Mouse (Mus musculus) liver, embryonic 13.5 days (tissue): Measurements from ENCODE around the gene Pgm3. TPM values are rescaled to one million over a fixed set of nuclear protein-coding genes. Genes with fewer than 3 reads are reported as not detected.

ENCODE experiments used
- ATAC-seq: fragments of 200-750 bp; cut with Nextera tagmentation; 2 replicates; pipeline ENCODE4 v1.8.0; 2017; ENCODE audit warnings: low read depth, mild to moderate bottlenecking, moderate number of reproducible peaks, moderate library complexity
- DNase-seq: peaks from one replicate; pipeline ENCODE4 v3.0.0; 2022
- H3K27ac ChIP-seq: fragments of 300-500 bp; sonication (generic); 2 replicates; pipeline ENCODE4 v1.5.1; 2015; ENCODE audit warnings: moderate library complexity, mild to moderate bottlenecking, inconsistent platforms
- H3K27me3 ChIP-seq: fragments of 300-500 bp; sonication (generic); 2 replicates; pipeline ENCODE4 v1.6.1; 2015; ENCODE audit warnings: mild to moderate bottlenecking, inconsistent platforms
- H3K36me3 ChIP-seq: fragments of 300-500 bp; sonication (generic); 2 replicates; pipeline ENCODE4 v1.6.1; 2015; ENCODE audit warnings: mild to moderate bottlenecking, inconsistent platforms
- H3K4me1 ChIP-seq: fragments of 300-500 bp; sonication (generic); replicated peaks from 2 replicates; pipeline ENCODE4 v1.6.1; 2015; ENCODE audit warnings: inconsistent platforms
- H3K4me2 ChIP-seq: fragments of 300-500 bp; sonication (generic); 2 replicates; pipeline ENCODE4 v1.6.1; 2015; ENCODE audit warnings: inconsistent platforms, mild to moderate bottlenecking, moderate library complexity
- H3K4me3 ChIP-seq: fragments of 300-500 bp; sonication (generic); replicated peaks from 2 replicates; pipeline ENCODE4 v1.5.1; 2015; ENCODE audit warnings: mild to moderate bottlenecking, inconsistent platforms
- H3K9ac ChIP-seq: fragments of 300-500 bp; sonication (generic); 2 replicates; pipeline ENCODE4 v1.6.1; 2015; ENCODE audit warnings: mild to moderate bottlenecking, inconsistent platforms
- H3K9me3 ChIP-seq: fragments of 300-500 bp; sonication (generic); replicated peaks from 2 replicates; pipeline ENCODE4 v1.6.1; 2016; ENCODE audit warnings: inconsistent platforms
- WGBS: fragments of 180-500 bp; shearing (Covaris S2); methylation state at CpG from one replicate; pipeline ENCODE4 v1.1.7; 2015; ENCODE audit not compliant: insufficient replicate concordance; 5-methylcytosine and 5-hydroxymethylcytosine counted together
- polyA plus RNA-seq: library from polyadenylated mRNA; unstranded; fragments of >200 nt; fragmentation: Nextera tagmentation; extraction: Ambion mirVana; gene quantifications from 2 replicates; pipeline ENCODE4 v1.2.1, GENCODE M21; 2015

The Pgm3 gene
- polyA plus RNA-seq, 1 experiment from 2014 or later = 17.0 TPM

DNA sequence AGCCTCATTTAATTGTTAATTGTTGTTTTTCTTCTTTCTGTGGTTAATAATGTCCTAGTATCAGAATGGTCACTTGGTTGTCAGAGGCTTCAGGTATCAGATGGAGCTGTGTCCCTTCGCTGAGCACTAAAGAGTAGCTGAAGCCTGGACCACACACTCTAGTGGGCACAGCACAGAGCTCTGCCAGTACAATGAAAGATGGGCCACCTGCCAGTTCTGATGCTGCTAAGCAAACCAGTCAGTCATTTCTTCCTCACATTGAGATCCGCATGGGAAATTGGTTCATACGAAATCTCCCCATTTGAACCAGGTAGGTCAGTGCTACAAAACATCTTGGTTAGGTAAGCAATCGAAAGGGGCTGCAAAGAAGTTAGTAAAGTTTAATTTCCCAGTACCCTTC, 17.0 kb downstream of the Pgm3 start:
- no peaks in the 10 kb centered on the region for H3K4me1 ChIP-seq
- no peaks in the 10 kb centered on the region for H3K9me3 ChIP-seq
- ATAC-seq (no peak), DNase-seq (no peak)
- no peak overlapping the region for H3K9ac ChIP-seq
- H3K27ac ChIP-seq = no peak overlapping the region
- WGBS = 79% methylated on average over 4 of the region's 4 CpGs
- peaks cover 48% of the 10 kb centered on the region for H3K36me3 ChIP-seq
- no peak overlapping the region for H3K4me2 ChIP-seq
- H3K4me3 ChIP-seq = no peak overlapping the region
- no peaks in the 10 kb centered on the region for H3K27me3 ChIP-seq

DNA sequence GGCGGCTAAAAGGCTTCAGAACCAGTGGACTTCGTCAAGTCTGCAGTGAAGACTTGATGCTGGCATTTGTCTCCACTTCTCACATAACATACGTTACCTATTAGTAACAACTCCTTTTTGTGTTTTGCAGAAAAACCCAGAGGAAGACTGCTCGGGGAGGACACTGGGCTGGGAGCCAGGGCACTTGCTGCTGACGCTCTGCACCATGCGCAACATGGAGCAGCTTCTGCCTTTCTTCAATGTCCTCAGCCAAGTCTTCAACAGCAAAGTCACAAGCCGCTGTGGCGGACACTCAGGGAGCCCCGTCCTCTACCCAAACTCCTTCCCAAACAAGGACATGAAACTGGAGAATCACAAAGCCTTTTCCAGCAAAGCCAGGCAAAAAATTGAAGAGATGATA, 17.8 kb downstream of the Pgm3 start:
- Histone ChIP-seq H3K9ac (no peak overlapping the region), H3K27ac (no peak overlapping the region), H3K4me2 (no peak overlapping the region), H3K4me3 (no peak overlapping the region), H3K4me1 (no peaks in the 10 kb centered on the region), H3K9me3 (no peaks in the 10 kb centered on the region), H3K27me3 (no peaks in the 10 kb centered on the region), H3K36me3 (peaks cover 46% of the 10 kb centered on the region)
- ATAC-seq (no peak), DNase-seq (no peak)
- 81% methylated on average over 9 of the region's 9 CpGs for WGBS

DNA sequence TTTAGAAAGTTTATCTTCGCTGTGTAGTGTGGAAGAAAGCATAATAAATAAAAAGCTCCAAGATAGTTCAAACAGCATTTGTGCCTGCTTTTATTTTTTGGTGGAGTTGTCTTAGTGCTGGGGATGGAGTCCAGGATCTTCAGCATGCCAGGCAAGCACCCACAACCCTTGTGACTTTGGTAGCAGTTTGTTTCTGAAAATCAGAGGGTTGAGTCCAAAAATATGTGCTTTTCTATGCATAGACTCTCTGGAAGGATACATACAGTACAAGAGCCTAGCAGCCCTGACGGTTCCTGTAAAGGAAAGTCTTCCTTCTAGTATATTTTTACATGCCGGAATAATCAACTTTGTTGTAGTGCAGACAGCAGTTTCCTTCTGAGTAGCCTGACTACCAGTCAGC, 20.9 kb downstream of the Pgm3 start:
- Histone ChIP-seq H3K27ac (no peak overlapping the region), H3K9me3 (no peaks in the 10 kb centered on the region), H3K36me3 (peaks cover 42% of the 10 kb centered on the region), H3K27me3 (no peaks in the 10 kb centered on the region), H3K4me1 (no peaks in the 10 kb centered on the region), H3K9ac (no peak overlapping the region), H3K4me3 (no peak overlapping the region), H3K4me2 (no peak overlapping the region)
- DNase-seq (no peak), ATAC-seq (no peak)
- WGBS = 76% methylated on average over 3 of the region's 3 CpGs

DNA sequence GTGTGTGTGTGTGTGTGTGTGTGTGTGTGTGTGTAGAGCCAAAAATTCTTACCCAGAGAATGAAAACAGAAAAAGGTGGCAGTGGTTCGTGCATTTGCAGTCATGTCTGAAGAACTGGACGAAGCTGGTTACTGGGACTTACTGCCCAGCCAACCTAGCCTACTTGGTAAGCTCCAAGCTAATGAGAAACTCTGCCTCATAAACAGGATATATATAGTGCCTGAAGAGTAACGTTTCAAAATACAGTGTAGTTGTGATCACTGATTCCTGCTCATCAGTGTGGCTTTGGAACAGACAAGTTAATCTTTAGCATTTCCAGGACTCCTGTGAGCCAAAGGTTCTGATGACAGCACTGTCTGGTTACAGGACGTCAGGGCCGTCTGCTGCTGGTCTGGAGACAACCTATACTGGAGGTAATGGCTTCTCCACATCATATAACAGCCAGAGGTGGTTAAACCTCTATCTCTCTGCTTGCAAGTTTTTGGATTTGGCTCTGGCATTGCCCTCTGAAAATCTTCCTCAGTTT, 21.9 kb downstream of the Pgm3 start:
- DNase-seq (no peak), ATAC-seq (peak; percentile 12; the same call in 1 of the 2 replicates)
- WGBS = 66% methylated on average over 5 of the region's 5 CpGs
- H3K27ac ChIP-seq = no peak overlapping the region
- no peak overlapping the region for H3K4me3 ChIP-seq
- no peaks in the 10 kb centered on the region for H3K27me3 ChIP-seq
- H3K4me2 ChIP-seq = no peak overlapping the region
- peaks cover 41% of the 10 kb centered on the region for H3K36me3 ChIP-seq
- H3K9me3 ChIP-seq = no peaks in the 10 kb centered on the region
- H3K9ac ChIP-seq = no peak overlapping the region
- H3K4me1 ChIP-seq = no peaks in the 10 kb centered on the region

DNA sequence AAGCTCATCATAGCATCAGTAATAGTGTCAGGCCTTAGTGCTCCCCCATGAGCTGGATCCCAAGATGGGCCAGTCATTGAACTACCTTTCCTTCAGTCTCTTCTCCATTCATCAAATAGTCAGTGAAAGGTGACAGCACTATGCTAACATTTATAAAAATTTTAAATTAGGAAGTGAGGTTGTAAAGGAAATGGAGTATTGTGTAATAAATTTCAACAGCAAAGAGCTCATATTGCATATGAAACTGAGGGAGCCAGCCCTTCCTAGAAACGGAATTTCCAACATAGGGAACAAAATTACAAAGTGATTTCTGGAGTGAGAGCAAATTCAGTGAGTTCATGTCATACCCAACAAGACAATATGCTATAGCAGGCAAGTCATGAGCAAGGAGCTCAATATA, 27.1 kb downstream of the Pgm3 start:
- no peak overlapping the region for H3K4me3 ChIP-seq
- H3K4me1 ChIP-seq = no peaks in the 10 kb centered on the region
- H3K9me3 ChIP-seq = no peaks in the 10 kb centered on the region
- ATAC-seq (no peak), DNase-seq (no peak)
- H3K9ac ChIP-seq = no peak overlapping the region
- 45% methylated on average over 1 of the region's 1 CpGs for WGBS
- H3K27ac ChIP-seq = no peak overlapping the region
- no peaks in the 10 kb centered on the region for H3K27me3 ChIP-seq
- no peak overlapping the region for H3K4me2 ChIP-seq
- H3K36me3 ChIP-seq = peaks cover 33% of the 10 kb centered on the region

DNA sequence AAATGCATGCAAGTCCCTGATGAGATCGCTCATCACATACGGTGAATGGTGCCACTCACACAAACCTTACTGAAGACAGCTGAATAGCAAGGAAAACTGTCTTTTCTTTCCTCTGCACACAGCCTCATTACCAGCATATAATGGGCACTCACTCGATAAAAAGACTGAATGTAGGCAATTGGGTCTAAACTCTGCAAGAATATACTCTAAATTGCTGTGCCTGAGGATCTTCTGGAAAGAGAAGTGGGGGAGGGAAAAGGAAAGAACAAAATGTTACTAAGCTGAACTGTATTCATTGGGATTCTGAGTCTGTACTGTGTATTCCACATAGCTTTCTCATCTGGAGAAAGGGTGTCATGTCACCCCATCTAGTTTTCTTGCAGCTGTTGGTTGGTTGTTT, 28.2 kb downstream of the Pgm3 start:
- H3K36me3 ChIP-seq = peaks cover 26% of the 10 kb centered on the region
- ATAC-seq (no peak), DNase-seq (no peak)
- H3K4me3 ChIP-seq = no peak overlapping the region
- WGBS = 79% methylated on average over 3 of the region's 3 CpGs
- H3K27ac ChIP-seq = no peak overlapping the region
- no peak overlapping the region for H3K9ac ChIP-seq
- H3K27me3 ChIP-seq = no peaks in the 10 kb centered on the region
- H3K9me3 ChIP-seq = no peaks in the 10 kb centered on the region
- H3K4me2 ChIP-seq = no peak overlapping the region
- H3K4me1 ChIP-seq = no peaks in the 10 kb centered on the region

DNA sequence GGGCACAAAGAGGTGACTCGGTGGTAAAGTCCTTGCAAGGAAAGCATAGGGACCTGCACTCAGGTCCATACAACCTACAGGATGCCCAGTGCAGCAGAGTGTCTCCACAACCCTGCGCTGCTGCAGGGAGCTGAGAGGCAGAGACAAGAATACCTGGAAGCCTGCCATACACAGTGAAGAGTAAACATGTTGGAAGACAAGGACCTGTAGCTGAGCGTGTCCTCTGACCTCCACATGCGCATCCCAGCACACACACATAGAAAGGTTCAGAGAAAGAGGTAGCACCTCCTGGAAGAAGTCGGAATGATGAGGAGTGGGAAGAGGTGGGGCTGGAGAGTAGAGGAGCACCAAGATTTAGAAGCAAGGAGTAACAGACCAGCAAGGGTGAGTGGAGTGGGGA, 37.6 kb downstream of the Pgm3 start:
- WGBS = 76% methylated on average over 5 of the region's 5 CpGs
- Histone ChIP-seq H3K4me1 (no peaks in the 10 kb centered on the region), H3K4me3 (no peak overlapping the region), H3K9me3 (no peaks in the 10 kb centered on the region), H3K9ac (no peak overlapping the region), H3K4me2 (no peak overlapping the region), H3K27ac (no peak overlapping the region), H3K27me3 (no peaks in the 10 kb centered on the region), H3K36me3 (peaks cover 22% of the 10 kb centered on the region)
- DNase-seq (no peak), ATAC-seq (no peak)

DNA sequence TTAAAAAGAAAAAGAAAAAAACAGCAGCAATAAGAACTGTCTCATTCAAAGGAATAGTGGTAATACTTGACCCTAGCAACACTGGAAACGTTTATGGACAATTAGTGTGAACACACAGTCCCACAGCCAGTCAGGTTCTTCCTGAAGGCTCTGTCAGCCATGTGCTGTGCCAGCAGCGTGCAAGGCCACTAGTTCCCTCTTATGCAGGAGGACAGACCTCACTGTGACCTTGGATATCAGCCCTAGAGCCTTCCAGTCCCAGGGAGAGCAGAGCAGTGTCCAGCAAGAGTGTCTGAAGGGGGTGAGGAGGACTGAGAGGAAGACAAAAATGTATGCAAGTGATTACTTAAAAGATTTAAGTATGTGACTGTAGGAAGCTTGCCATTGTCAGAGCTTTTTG, 46.0 kb downstream of the Pgm3 start:
- Histone ChIP-seq H3K27me3 (no peaks in the 10 kb centered on the region), H3K9me3 (no peaks in the 10 kb centered on the region), H3K4me3 (no peak overlapping the region), H3K27ac (no peak overlapping the region), H3K4me1 (no peaks in the 10 kb centered on the region), H3K36me3 (peaks cover 22% of the 10 kb centered on the region), H3K4me2 (no peak overlapping the region), H3K9ac (no peak overlapping the region)
- WGBS = 52% methylated on average over 2 of the region's 2 CpGs
- DNase-seq (no peak), ATAC-seq (no peak)

DNA sequence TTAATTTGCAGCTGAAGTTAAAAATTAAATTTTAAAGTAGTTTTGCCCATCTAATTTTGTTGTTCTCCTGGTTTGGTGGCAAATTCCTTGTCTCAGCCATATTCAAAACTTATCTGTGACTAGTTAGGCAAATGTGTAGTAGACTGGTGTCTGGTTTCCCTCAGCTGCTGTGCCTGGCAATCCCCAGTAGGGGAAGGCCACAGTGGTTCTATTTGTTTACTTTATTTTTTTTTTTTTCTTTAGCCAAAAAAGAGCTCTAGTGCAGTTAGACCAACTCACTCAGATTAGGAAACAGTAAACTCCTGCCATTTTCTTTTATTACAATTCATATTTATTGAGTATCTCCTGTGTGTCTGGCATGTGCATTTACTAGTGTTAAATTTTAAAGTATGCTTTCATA, 49.3 kb downstream of the Pgm3 start:
- H3K4me3 ChIP-seq = no peak overlapping the region
- no peaks in the 10 kb centered on the region for H3K9me3 ChIP-seq
- no peak for ATAC-seq
- no peaks in the 10 kb centered on the region for H3K27me3 ChIP-seq
- H3K9ac ChIP-seq = no peak overlapping the region
- H3K4me2 ChIP-seq = no peak overlapping the region
- no peak overlapping the region for H3K27ac ChIP-seq
- no peaks in the 10 kb centered on the region for H3K4me1 ChIP-seq
- peaks cover 33% of the 10 kb centered on the region for H3K36me3 ChIP-seq
- DNase-seq = no peak

DNA sequence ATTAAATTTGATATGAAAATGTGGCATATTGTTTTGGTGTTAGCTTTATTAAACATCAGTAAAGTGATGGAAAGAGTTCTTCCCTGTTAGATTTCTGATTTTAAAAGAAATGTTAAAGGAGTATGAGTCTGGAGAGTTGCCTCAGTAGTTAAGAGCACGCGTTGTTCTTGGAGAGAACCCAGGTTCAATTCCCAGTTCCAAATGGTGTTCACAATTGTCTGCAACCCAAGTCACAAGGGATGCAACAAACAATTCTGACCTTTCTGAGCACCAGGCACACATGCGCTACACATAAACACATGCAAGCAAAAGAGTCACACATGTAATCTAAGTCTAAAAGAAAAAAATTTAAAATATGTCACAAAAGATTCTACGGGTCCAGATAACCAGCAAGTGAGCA, 56.8 kb downstream of the Pgm3 start:
- Histone ChIP-seq H3K27me3 (no peaks in the 10 kb centered on the region), H3K9ac (no peak overlapping the region), H3K4me1 (peaks cover 3% of the 10 kb centered on the region; the same call in 1 of the 2 replicates), H3K4me3 (no peak overlapping the region), H3K27ac (no peak overlapping the region), H3K9me3 (no peaks in the 10 kb centered on the region), H3K36me3 (peaks cover 24% of the 10 kb centered on the region), H3K4me2 (no peak overlapping the region)
- no peak for DNase-seq
- no peak for ATAC-seq
- 87% methylated on average over 4 of the region's 4 CpGs for WGBS

DNA sequence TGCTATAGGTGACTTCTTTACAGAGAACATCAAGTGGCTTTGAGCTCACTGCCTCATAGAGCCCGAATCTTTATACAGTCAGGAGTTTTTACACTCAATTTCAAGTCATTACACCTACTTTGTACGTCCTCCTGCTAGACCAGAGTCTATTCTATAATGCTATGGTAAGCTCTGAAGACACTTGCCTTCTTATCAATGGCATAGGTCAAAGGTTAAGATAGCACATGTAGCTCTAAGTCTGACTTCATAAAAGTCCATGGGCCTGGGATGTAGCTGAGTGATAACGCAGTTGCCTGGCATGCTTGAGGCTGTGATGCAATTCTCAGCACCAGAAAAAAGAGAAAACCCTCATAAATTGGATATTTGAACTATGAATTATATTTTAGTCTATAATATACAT, 57.3 kb downstream of the Pgm3 start:
- H3K27ac ChIP-seq = no peak overlapping the region
- no peak overlapping the region for H3K9ac ChIP-seq
- WGBS = 73% methylated on average over 3 of the region's 3 CpGs
- no peaks in the 10 kb centered on the region for H3K9me3 ChIP-seq
- H3K4me3 ChIP-seq = no peak overlapping the region
- no peaks in the 10 kb centered on the region for H3K27me3 ChIP-seq
- no peak overlapping the region for H3K4me2 ChIP-seq
- ATAC-seq (no peak), DNase-seq (no peak)
- H3K4me1 ChIP-seq = peaks cover 3% of the 10 kb centered on the region; the same call in 1 of the 2 replicates
- peaks cover 22% of the 10 kb centered on the region for H3K36me3 ChIP-seq

DNA sequence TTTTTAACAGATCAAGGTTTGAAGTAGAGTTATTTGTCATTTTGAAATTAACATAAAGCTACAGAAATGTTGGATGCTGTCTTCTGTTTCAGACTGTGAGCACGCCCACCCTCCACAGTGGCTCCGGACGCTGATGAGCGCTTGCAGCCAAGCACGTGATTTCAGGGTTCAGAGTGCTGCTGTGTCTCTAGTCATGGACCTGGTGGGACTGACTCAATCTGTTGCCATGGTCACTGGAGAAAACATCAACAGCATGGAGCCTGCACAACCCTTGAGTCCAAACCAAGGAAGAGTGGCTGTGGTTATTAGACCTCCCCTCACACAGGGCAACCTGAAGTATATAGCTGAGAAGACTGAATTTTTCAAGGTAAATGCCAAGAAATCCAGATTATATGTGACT, 57.9 kb downstream of the Pgm3 start:
- WGBS = 84% methylated on average over 5 of the region's 5 CpGs
- Histone ChIP-seq H3K4me3 (no peak overlapping the region), H3K27ac (no peak overlapping the region), H3K4me1 (peaks cover 3% of the 10 kb centered on the region; the same call in 1 of the 2 replicates), H3K36me3 (peaks cover 22% of the 10 kb centered on the region), H3K27me3 (no peaks in the 10 kb centered on the region), H3K9me3 (no peaks in the 10 kb centered on the region), H3K4me2 (no peak overlapping the region), H3K9ac (no peak overlapping the region)
- no peak for ATAC-seq
- DNase-seq = no peak
